Comparison of ENCODE assay signal across 8 mouse cellular contexts in the genomic region with DNA sequence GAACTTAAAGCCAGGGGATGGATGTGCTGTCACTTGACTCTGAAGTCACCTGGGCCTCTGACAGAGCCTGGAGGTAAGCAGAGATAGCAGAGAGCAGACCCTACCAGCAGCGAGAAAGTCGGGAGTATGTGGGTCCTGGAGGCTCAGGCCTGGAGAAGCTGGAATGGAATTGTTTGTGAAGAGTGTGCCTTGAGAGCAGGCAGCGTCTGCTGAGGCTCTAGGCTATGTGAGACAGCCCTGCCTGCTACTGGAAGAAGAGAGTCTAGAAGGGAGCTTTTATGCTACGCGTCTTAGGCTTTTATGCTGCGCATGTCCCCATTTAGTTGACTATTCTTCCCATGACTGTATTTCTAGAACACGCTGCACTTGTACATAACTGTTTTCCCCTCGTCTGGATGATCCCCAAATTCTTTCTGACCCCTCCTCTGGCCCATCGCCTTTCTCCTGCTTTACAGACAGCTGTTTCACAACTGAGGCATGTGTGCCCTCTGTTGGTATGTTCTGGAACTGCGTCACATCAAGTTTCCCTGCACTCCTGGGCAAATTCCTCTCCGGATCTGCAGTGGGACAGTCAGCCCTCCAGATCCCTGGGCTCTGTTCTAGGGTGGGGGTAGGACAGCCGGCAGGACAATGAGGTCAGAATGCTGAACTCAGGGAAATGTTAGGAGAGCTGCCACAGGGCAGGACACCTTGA. TPM values are rescaled to one million over a fixed set of nuclear protein-coding genes. Genes with fewer than 3 reads are reported as not detected.
DNase-seq lines count a peak whose midpoint lies in the region; ATAC-seq and TF ChIP-seq lines count a peak whose summit lies in the region.

No protein-coding gene starts in this region.

- no peak for TF ChIP-seq EP300 in liver, embryonic 14.5 days (IDR thresholded peaks at IDR 0.05; ENCODE audit: low read depth)

- no peaks in the 10 kb centered on the region for H3K36me3 ChIP-seq in C2C12 (ENCODE audit: control insufficient read depth, insufficient read depth)
- no peaks in the 10 kb centered on the region for H3K36me3 ChIP-seq in heart, embryonic 15.5 days
- H3K36me3 ChIP-seq in liver, embryonic 14.5 days (replicated peaks; ENCODE audit: control insufficient read depth, insufficient read depth, low read depth), result no peaks in the 10 kb centered on the region

- H3K27ac ChIP-seq in bone marrow, adult 2 months (ENCODE audit: control insufficient read depth, insufficient read depth, low read depth, low read length, poor library complexity), result no peak overlapping the region
- no peak overlapping the region for H3K27ac ChIP-seq in embryonic fibroblast, embryonic 13.5 days (ENCODE audit: insufficient read depth, low read length)
- H3K27ac ChIP-seq in heart, embryonic 15.5 days, result no peak overlapping the region
- no peak overlapping the region for H3K27ac ChIP-seq in liver, embryonic 14.5 days

- H3K79me2 ChIP-seq in C2C12 (ENCODE audit: control insufficient read depth, insufficient read depth), result no peaks in the 10 kb centered on the region

- no peaks in the 10 kb centered on the region for H3K4me1 ChIP-seq in bone marrow, adult 2 months (ENCODE audit: control insufficient read depth, insufficient read depth, low read length)
- H3K4me1 ChIP-seq in embryonic fibroblast, embryonic 13.5 days (ENCODE audit: control insufficient read depth, insufficient read depth, low read length), result no peaks in the 10 kb centered on the region
- peaks cover 8% of the 10 kb centered on the region; the same call in 1 of the 2 replicates for H3K4me1 ChIP-seq in heart, embryonic 15.5 days (replicated peaks)
- no peaks in the 10 kb centered on the region; a peak in 1 of 4 replicates for H3K4me1 ChIP-seq in liver, embryonic 14.5 days (replicated peaks; ENCODE audit: control insufficient read depth in 2 of 2, insufficient read depth in 2 of 2, low read length in 1 of 2)

- 52% methylated on average over 12 of the region's 12 CpGs for WGBS in bone marrow, adult 2 months
- WGBS in heart, embryonic 15.5 days, result 28% methylated on average over 12 of the region's 12 CpGs
- 26% methylated on average over 12 of the region's 12 CpGs for WGBS in liver, embryonic 14.5 days (ENCODE audit: insufficient replicate concordance)

- no peaks in the 10 kb centered on the region for H3K79me3 ChIP-seq in C2C12 (ENCODE audit: low read depth)

- peak overlapping the region; percentile 17; the same call in 1 of the 2 replicates for H3K9ac ChIP-seq in heart, embryonic 15.5 days
- H3K9ac ChIP-seq in liver, embryonic 14.5 days (replicated peaks), result no peak overlapping the region

- H3ac ChIP-seq in C2C12 (ENCODE audit: control insufficient read depth, insufficient read length, low read depth), result no peak overlapping the region

- peak; percentile 63 for TF ChIP-seq CTCF in C2C12 (IDR thresholded peaks at IDR 0.05; ENCODE audit: control insufficient read depth, insufficient read depth, insufficient read length)
- peak; percentile 52 for TF ChIP-seq CTCF in bone marrow, adult 2 months (IDR thresholded peaks at IDR 0.05; ENCODE audit: control insufficient read depth, insufficient read depth, low read length)
- TF ChIP-seq CTCF in embryonic fibroblast, embryonic 13.5 days (IDR thresholded peaks at IDR 0.05; ENCODE audit: borderline replicate concordance, insufficient read depth, low read length), result peak; percentile 74; the same call in 1 of the 2 replicates
- TF ChIP-seq CTCF in liver, embryonic 14.5 days (IDR thresholded peaks at IDR 0.05; ENCODE audit: low read depth), result peak; percentile 78

- no peaks in the 10 kb centered on the region for H3K9me3 ChIP-seq in heart, embryonic 15.5 days (replicated peaks)
- H3K9me3 ChIP-seq in liver, embryonic 14.5 days (ENCODE audit: control insufficient read depth, low read length), result no peaks in the 10 kb centered on the region

- H3K4me2 ChIP-seq in heart, embryonic 15.5 days, result peak overlapping the region; percentile 34; the same call in 1 of the 2 replicates
- no peak overlapping the region for H3K4me2 ChIP-seq in liver, embryonic 14.5 days (ENCODE audit: low read depth)

- H3K27me3 ChIP-seq in C2C12 (ENCODE audit: control insufficient read depth, insufficient read depth, insufficient read length), result no peaks in the 10 kb centered on the region
- no peaks in the 10 kb centered on the region for H3K27me3 ChIP-seq in heart, embryonic 15.5 days
- no peaks in the 10 kb centered on the region for H3K27me3 ChIP-seq in liver, embryonic 14.5 days (ENCODE audit: control insufficient read depth, insufficient read depth, low read length)

- ATAC-seq in heart, embryonic 15.5 days (replicated peaks; ENCODE audit: insufficient number of reproducible peaks, insufficient read depth, low FRiP score, low read depth), result 0 out of 2 replicates have a peak, but pooled peaks have one; percentile 21
- ATAC-seq in liver, embryonic 14.5 days (ENCODE audit: insufficient read depth), result no peak
- ATAC-seq in neutrophil, adult 5-6 weeks (ENCODE audit: extremely low read depth, insufficient number of reproducible peaks, low FRiP score, poor library complexity, severe bottlenecking), result 0 out of 2 replicates have a peak, but pooled peaks have one; percentile 22

- no peak overlapping the region for H3K4me3 ChIP-seq in C2C12 (ENCODE audit: insufficient read depth, poor library complexity, severe bottlenecking)
- no peak overlapping the region for H3K4me3 ChIP-seq in bone marrow, adult 2 months (replicated peaks; ENCODE audit: control insufficient read depth, low read depth, low read length)
- no peak overlapping the region for H3K4me3 ChIP-seq in embryonic fibroblast, embryonic 13.5 days (ENCODE audit: insufficient read depth, low read length)
- H3K4me3 ChIP-seq in heart, embryonic 15.5 days, result no peak overlapping the region
- H3K4me3 ChIP-seq in liver, embryonic 14.5 days (ENCODE audit: insufficient read depth in 1 of 2, low read depth in 2 of 2, low read length in 2 of 2), result no peak overlapping the region

- TF ChIP-seq POLR2A in bone marrow, adult 2 months (IDR thresholded peaks at IDR 0.05; ENCODE audit: borderline replicate concordance, control insufficient read depth, low read depth, low read length), result no peak
- no peak for TF ChIP-seq POLR2A in embryonic fibroblast, embryonic 13.5 days (IDR thresholded peaks at IDR 0.05; ENCODE audit: low read depth, low read length)

- peak; percentile 81 for DNase-seq in kidney, postnatal 14 days
- DNase-seq in liver, embryonic 14.5 days (ENCODE audit: low read depth in 3 of 3, low spot score in 3 of 3), result peak in 2 of 3 experiments; percentile 3 to 14
- peak; percentile 41 for DNase-seq in urinary bladder, adult 2 months (ENCODE audit: low spot score)

TF ChIP-seq in C2C12, 6 proteins besides CTCF, POLR2A, EP300 and RAD21:
- no peak for TF ChIP-seq MYOD1 (IDR thresholded peaks at IDR 0.05; ENCODE audit: control insufficient read depth, insufficient read length, low read depth)
- no peak for TF ChIP-seq FOSL1 (IDR thresholded peaks at IDR 0.05; ENCODE audit: insufficient read depth, low read length, poor library complexity, severe bottlenecking)
- TF ChIP-seq MAX (IDR thresholded peaks at IDR 0.05), result no peak
- no peak for TF ChIP-seq USF1 (IDR thresholded peaks at IDR 0.05; ENCODE audit: low read depth)
- no peak for TF ChIP-seq CEBPB (IDR thresholded peaks at IDR 0.05; ENCODE audit: low read depth)
- TF ChIP-seq MYOG (IDR thresholded peaks at IDR 0.05; ENCODE audit: control insufficient read depth, extremely low read depth, insufficient read length), result no peak

RNA-seq across cellular contexts. Expression of a gene that starts 24.2 kb away (rescaled TPM):
- polyA plus RNA-seq in C2C12 (2012; fragmentation: generic; extraction: Trizol), result not detected
- polyA plus RNA-seq in bone marrow, adult 2 months (2011; ENCODE audit: insufficient read depth, insufficient read length, low replicate concordance, missing spikeins), result 21.1 TPM in 1 of 2 replicates, not detected in the other
- not detected in 2 replicates for polyA plus RNA-seq in embryonic fibroblast, embryonic 13.5 days (2011; ENCODE audit: insufficient read length, low read depth, missing spikeins)
- polyA plus RNA-seq in heart, embryonic 15.5 days (2015; fragmentation: Nextera tagmentation; extraction: Ambion mirVana), result 0.11 TPM in 1 of 2 replicates, not detected in the other
- not detected in 2 replicates for polyA plus RNA-seq in liver, embryonic 14.5 days (2012; rRNA removed)
- not detected in 2 replicates for polyA plus RNA-seq in liver, embryonic 14.5 days (2014; fragmentation: Nextera tagmentation; extraction: Ambion mirVana)
- total RNA-seq in neutrophil, adult 5-6 weeks (2017), result 0.25 TPM in 1 of 2 replicates, not detected in the other
- polyA plus RNA-seq in urinary bladder, adult 2 months (2012; rRNA removed), result 0.03 TPM in 1 of 2 replicates, not detected in the other

Comparison
In these comparisons a context has a peak if more than half of its experiments do, and no peak if none do; other contexts are left out.
1. DNase-seq: peak in every context shown above with its lines; median percentile 81 in kidney, postnatal 14 days; 41 in urinary bladder, adult 2 months; 8 in liver, embryonic 14.5 days.